Mouse (Mus musculus) layer of hippocampus, postnatal 14 days (tissue): ENCODE results near the gene Stk24. TPM values are rescaled to one million over a fixed set of nuclear protein-coding genes. Genes with fewer than 3 reads are reported as not detected.

Experiments
- total RNA-seq, 2 experiments: library from RNA; stranded (reverse); gene quantifications; 2 replicates each; pipeline ENCODE4 v1.2.3; 2021

Gene Stk24
- total RNA-seq, 2 experiments from 2014 or later = 49.9 to 51.0 TPM

Other genes starting within 250 kb of the Stk24 start
- under 1 TPM in 1 of 2 experiments, not detected in 1; 0.17 TPM for gene Slc15a1, start 125.2 kb upstream of the Stk24 start, total RNA-seq